Mouse (Mus musculus) bone marrow, adult 2 months (tissue): Measurements from ENCODE around the gene Dlec1.

ENCODE experiments used
- CTCF ChIP-seq: fragments of 200-500 bp; IDR thresholded peaks from 2 replicates; pipeline ENCODE4 v1.5.1; 2011; ENCODE audit warnings: low read length, control low read depth; ENCODE audit not compliant: control insufficient read depth, insufficient read depth
- POLR2A ChIP-seq: fragments of 200-500 bp; IDR thresholded peaks from 2 replicates; pipeline ENCODE4 v1.6.1; 2011; ENCODE audit warnings: low read depth, mild to moderate bottlenecking, control low read depth, low read length, borderline replicate concordance; ENCODE audit not compliant: control insufficient read depth

- TF ChIP-seq CTCF (no peak), POLR2A (no peak)
Measured at GRCm38 (mm10) chr9:119055336-119055735, 46.9 kb upstream of the Dlec1 start.
